Mouse (Mus musculus) cortical plate, adult 2 months (tissue): ENCODE results near the gene M6pr.

Experiments used
- CTCF ChIP-seq: fragments of 200-500 bp; IDR thresholded peaks from 2 replicates; pipeline ENCODE4 v1.5.1; 2011; ENCODE audit warnings: mild to moderate bottlenecking, control low read depth, low read length; ENCODE audit not compliant: insufficient read depth; ENCODE audit errors: extremely low read depth
- POLR2A ChIP-seq: fragments of 200-500 bp; IDR thresholded peaks from 2 replicates; pipeline ENCODE4 v1.6.1; 2011; ENCODE audit warnings: mild to moderate bottlenecking, low read length, control low read depth; ENCODE audit not compliant: insufficient read depth; ENCODE audit errors: extremely low read depth

GRCm38 (mm10) chr6:122293796-122294195 is 14.7 kb upstream of the M6pr start:
- TF ChIP-seq CTCF = no peak
- TF ChIP-seq POLR2A = no peak
